Comparison of ENCODE assay signal across 8 mouse cellular contexts in genomic region chr7:61837240-61837639, GRCm38 (mm10).
DNase-seq lines count a peak whose midpoint lies in the region; ATAC-seq and TF ChIP-seq lines count a peak whose summit lies in the region.

No protein-coding gene starts in this region.

- no peaks in the 10 kb centered on the region for H3K27me3 ChIP-seq in lung, postnatal 0 days (replicated peaks; ENCODE audit: insufficient read depth, low read length)
- no peaks in the 10 kb centered on the region for H3K27me3 ChIP-seq in neural tube, embryonic 13.5 days

- no peaks in the 10 kb centered on the region for H3K36me3 ChIP-seq in lung, postnatal 0 days (ENCODE audit: insufficient read depth, low read length)
- no peaks in the 10 kb centered on the region for H3K36me3 ChIP-seq in neural tube, embryonic 13.5 days

- no peak for TF ChIP-seq EP300 in lung, postnatal 0 days (IDR thresholded peaks at IDR 0.05)

- no peaks in the 10 kb centered on the region for H3K9me3 ChIP-seq in lung, postnatal 0 days (ENCODE audit: low read length)
- peaks cover 2% of the 10 kb centered on the region; the same call in 1 of the 2 replicates for H3K9me3 ChIP-seq in neural tube, embryonic 13.5 days

- H3K4me2 ChIP-seq in lung, postnatal 0 days (replicated peaks; ENCODE audit: low read depth, low read length) = no peak overlapping the region
- H3K4me2 ChIP-seq in neural tube, embryonic 13.5 days = peak overlapping the region; percentile 29; the same call in 1 of the 2 replicates

- DNase-seq in lung, postnatal 0 days (ENCODE audit: low spot score) = peak; percentile 9
- DNase-seq in lung, adult 2 months = no peak
- DNase-seq in embryo, embryonic 11.5 days (ENCODE audit: low read depth, low spot score) = peak; percentile 16
- peak; percentile 60 to 85 for DNase-seq in layer of hippocampus, adult 18-20 months (ENCODE audit: low spot score in 2 of 2)
- DNase-seq in thymus, postnatal 36 days = no peak
- DNase-seq in ovary, postnatal 10 days (ENCODE audit: low spot score) = no peak

- H3K9ac ChIP-seq in lung, postnatal 0 days (replicated peaks; ENCODE audit: low read depth) = no peak overlapping the region
- H3K9ac ChIP-seq in neural tube, embryonic 13.5 days = no peak overlapping the region

- H3K27ac ChIP-seq in lung, postnatal 0 days (ENCODE audit: low read length) = no peak overlapping the region
- H3K27ac ChIP-seq in neural tube, embryonic 13.5 days (replicated peaks) = peak overlapping the region; percentile 74

- TF ChIP-seq POLR2A in lung, adult 2 months (IDR thresholded peaks at IDR 0.05; ENCODE audit: borderline replicate concordance, extremely low read depth, low read depth, low read length) = no peak

- no peaks in the 10 kb centered on the region for H3K4me1 ChIP-seq in lung, postnatal 0 days (ENCODE audit: insufficient read depth, low read depth, low read length)
- H3K4me1 ChIP-seq in lung, adult 2 months (ENCODE audit: control insufficient read depth, insufficient read depth, low read length) = no peaks in the 10 kb centered on the region
- H3K4me1 ChIP-seq in neural tube, embryonic 13.5 days (replicated peaks) = peaks cover 3% of the 10 kb centered on the region

- H3K4me3 ChIP-seq in lung, postnatal 0 days (ENCODE audit: low read depth, low read length) = no peak overlapping the region
- H3K4me3 ChIP-seq in lung, adult 2 months (replicated peaks; ENCODE audit: extremely low read depth, low read depth, low read length) = no peak overlapping the region
- no peak overlapping the region for H3K4me3 ChIP-seq in neural tube, embryonic 13.5 days

- TF ChIP-seq CTCF in lung, postnatal 0 days (IDR thresholded peaks at IDR 0.05) = no peak
- no peak for TF ChIP-seq CTCF in lung, adult 2 months (IDR thresholded peaks at IDR 0.05; ENCODE audit: insufficient read depth, low read length)

- no peak for ATAC-seq in lung, postnatal 0 days
- ATAC-seq in neural tube, embryonic 13.5 days (ENCODE audit: low read depth) = peak; percentile 98
- ATAC-seq in megakaryocyte progenitor cell, adult 5-6 weeks (replicated peaks; ENCODE audit: poor library complexity) = no peak

Comparison
In these comparisons a context has a peak if more than half of its experiments do, and no peak if none do; other contexts are left out.
1. DNase-seq: peak in lung, postnatal 0 days (single experiment), embryo, embryonic 11.5 days (single experiment) and layer of hippocampus, adult 18-20 months (2 of 2); none in lung, adult 2 months (single experiment), thymus, postnatal 36 days (0 of 2) and ovary, postnatal 10 days (single experiment).